Comparison of ENCODE assay signal across 12 mouse cellular contexts in the genomic region with DNA sequence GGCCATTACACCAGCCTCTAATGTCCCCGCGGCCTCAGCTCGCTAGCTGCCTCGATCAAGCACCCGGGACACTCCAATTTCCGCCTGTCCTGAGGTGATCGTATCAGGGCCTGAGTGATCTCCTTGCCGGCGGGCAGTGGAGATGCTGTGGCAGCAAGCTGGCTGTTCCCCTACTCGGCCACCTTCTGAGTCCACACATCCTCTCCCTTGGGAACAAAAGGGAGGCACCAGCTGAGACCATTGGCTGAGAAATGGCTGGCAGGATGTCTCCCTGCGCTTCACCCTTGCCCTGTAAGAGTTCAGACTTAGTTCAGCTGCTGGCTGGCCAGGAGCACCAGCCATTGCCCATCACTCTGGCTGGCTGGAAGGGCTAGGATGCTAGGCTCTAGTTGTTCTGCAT.
A peak's percentile ranks its signal among the peaks of the same experiment; 100 is the strongest.
DNase-seq lines count a peak whose midpoint lies in the region; ATAC-seq lines count a peak whose summit lies in the region.
"Had no signal": no experiment of that assay in that cellular context is flagged by ENCODE, and none has a peak within 500 bp of the region (broad histone marks: within the 10 kb centered on the region; RNA-seq: fewer than 3 reads in every experiment).

No protein-coding gene starts in this region.

- no peak overlapping the region for H3K4me2 ChIP-seq in heart, embryonic 11.5 days
- H3K4me2 ChIP-seq: liver, embryonic 15.5 days; neural tube, embryonic 12.5 days had no signal

- 40% methylated on average over 11 of the region's 11 CpGs for whole genome bisulfite sequencing in heart, embryonic 11.5 days (ENCODE audit: insufficient replicate concordance)

- no peak overlapping the region for H3K27ac ChIP-seq in heart, embryonic 11.5 days (ENCODE audit: low read depth, low read length)
- H3K27ac ChIP-seq: liver, embryonic 15.5 days; neural tube, embryonic 12.5 days had no signal

- ATAC-seq in heart, embryonic 11.5 days (replicated peaks; ENCODE audit: insufficient number of reproducible peaks, low FRiP score, low TSS enrichment) = no peak
- ATAC-seq in erythroid progenitor cell, adult 5-6 weeks (replicated peaks; ENCODE audit: low FRiP score, poor library complexity, severe bottlenecking) = 0 out of 2 replicates have a peak, but pooled peaks have one; percentile 20
- ATAC-seq: forebrain, embryonic 14.5 days had no signal

- H3K4me3 ChIP-seq in heart, embryonic 11.5 days (ENCODE audit: low read depth, low read length) = no peak overlapping the region
- H3K4me3 ChIP-seq: liver, embryonic 15.5 days; neural tube, embryonic 12.5 days had no signal

- H3K27me3 ChIP-seq in heart, embryonic 11.5 days (ENCODE audit: control insufficient read depth, insufficient read depth, low read length) = peaks cover 18% of the 10 kb centered on the region; the same call in 1 of the 2 replicates
- H3K27me3 ChIP-seq: liver, embryonic 15.5 days had no signal

- H3K36me3 ChIP-seq in heart, embryonic 11.5 days (ENCODE audit: control insufficient read depth, insufficient read depth, low read length) = no peaks in the 10 kb centered on the region
- H3K36me3 ChIP-seq: G1E; liver, embryonic 15.5 days; neural tube, embryonic 12.5 days had no signal

- no peaks in the 10 kb centered on the region for H3K9me3 ChIP-seq in heart, embryonic 11.5 days (replicated peaks; ENCODE audit: control insufficient read depth, low read length)
- H3K9me3 ChIP-seq: G1E; liver, embryonic 15.5 days; neural tube, embryonic 12.5 days had no signal

- peak overlapping the region; percentile 39; the same call in 1 of the 2 replicates for H3K9ac ChIP-seq in heart, embryonic 11.5 days (ENCODE audit: low read depth, low read length)
- H3K9ac ChIP-seq: liver, embryonic 15.5 days; neural tube, embryonic 12.5 days had no signal

- no peaks in the 10 kb centered on the region for H3K4me1 ChIP-seq in heart, embryonic 11.5 days (ENCODE audit: control insufficient read depth, insufficient read depth, low read length)
- H3K4me1 ChIP-seq: liver, embryonic 15.5 days had no signal

- DNase-seq in heart, postnatal 4 days = no peak
- DNase-seq in kidney, postnatal 25 days = peak; percentile 26 to 56
- DNase-seq in kidney, postnatal 14 days = no peak
- peak; percentile 14 for DNase-seq in ES-CJ7 (ENCODE audit: low read depth, low spot score)
- DNase-seq in cerebellum, adult 18-20 months = no peak
- DNase-seq: cerebellum, adult 2 months had no signal

Comparison
In these comparisons a context has a peak if more than half of its experiments do, and no peak if none do; other contexts are left out.
1. DNase-seq: peak in kidney, postnatal 25 days (2 of 2) and ES-CJ7 (single experiment); none in heart, postnatal 4 days (single experiment), kidney, postnatal 14 days (single experiment) and cerebellum, adult 18-20 months (0 of 2).